Mouse (Mus musculus) MEL (cell line): ENCODE measurements around the gene Il6.

Experiments used
- CHD2 ChIP-seq: IDR thresholded peaks from 2 replicates; pipeline ENCODE4 v1.6.1; 2011; ENCODE audit warnings: low read length, improper control_type of control experiment
- CTCF ChIP-seq, 3 experiments: IDR thresholded peaks in 2 of 3; conservative IDR thresholded peaks in 1 of 3; 2 replicates each; pipeline ENCODE4 v1.5.1; 2011 to 2012; ENCODE audit warnings: low read length in 3 of 3, low read depth in 2 of 3, mild to moderate bottlenecking in 2 of 3, improper control_type of control experiment in 1 of 3, inconsistent platforms in 1 of 3, mixed read lengths in 1 of 3, moderate library complexity in 1 of 3; ENCODE audit not compliant: control insufficient read depth in 1 of 3, insufficient read depth in 1 of 3, poor library complexity in 1 of 3, severe bottlenecking in 1 of 3
- ELF1 ChIP-seq: IDR thresholded peaks from 2 replicates; pipeline ENCODE4 v1.6.1; 2014; ENCODE audit warnings: low read depth, mild to moderate bottlenecking, inconsistent platforms, low read length, improper control_type of control experiment, moderate library complexity
- EP300 ChIP-seq, 2 experiments: IDR thresholded peaks; 2 replicates each; pipeline ENCODE4 v1.6.1; 2011; ENCODE audit warnings: improper control_type of control experiment in 2 of 2, low read length in 2 of 2, low read depth in 1 of 2, mild to moderate bottlenecking in 1 of 2
- GABPA ChIP-seq: IDR thresholded peaks from 2 replicates; pipeline ENCODE4 v1.6.1; 2012; ENCODE audit warnings: low read depth, mild to moderate bottlenecking, inconsistent platforms, low read length, improper control_type of control experiment, moderate library complexity
- MAX ChIP-seq: IDR thresholded peaks from 2 replicates; pipeline ENCODE4 v1.6.1; 2011; ENCODE audit warnings: low read length, improper control_type of control experiment
- MYC ChIP-seq: IDR thresholded peaks from 2 replicates; pipeline ENCODE4 v1.6.1; 2011; ENCODE audit warnings: low read depth, mild to moderate bottlenecking, low read length, improper control_type of control experiment, moderate library complexity
- POLR2A ChIP-seq, 2 experiments: IDR thresholded peaks; 2 replicates each; pipeline ENCODE4 v1.6.1; 2011 to 2012; ENCODE audit warnings: low read length in 2 of 2, mild to moderate bottlenecking in 2 of 2, control low read depth in 1 of 2, improper control_type of control experiment in 1 of 2, low read depth in 1 of 2, moderate library complexity in 1 of 2; ENCODE audit not compliant: control insufficient read depth in 1 of 2, insufficient read depth in 1 of 2, poor library complexity in 1 of 2
- TAL1 ChIP-seq: IDR thresholded peaks from 2 replicates; pipeline ENCODE4 v1.6.1; 2012; ENCODE audit warnings: mild to moderate bottlenecking, inconsistent platforms, low read length, moderate library complexity, mixed read lengths
- UBTF ChIP-seq: IDR thresholded peaks from 2 replicates; pipeline ENCODE4 v1.6.1; 2012; ENCODE audit warnings: low read depth, mild to moderate bottlenecking, inconsistent platforms, low read length, improper control_type of control experiment, moderate library complexity, borderline replicate concordance; ENCODE audit not compliant: insufficient read depth
- ZC3H11A ChIP-seq: IDR thresholded peaks from 2 replicates; pipeline ENCODE4 v1.6.1; 2012; ENCODE audit warnings: low read depth, mild to moderate bottlenecking, inconsistent platforms, low read length, improper control_type of control experiment

GRCm38 (mm10) chr5:29970212-29970611 is 42.7 kb upstream of the Il6 start:
- TF ChIP-seq CTCF (IDR thresholded peaks at IDR 0.05 in 2 of 3, conservative IDR thresholded peaks at IDR 0.05 in 1 of 3; ENCODE audit: control insufficient read depth in 1 of 3, insufficient read depth in 1 of 3, low read depth in 2 of 3, low read length in 3 of 3, poor library complexity in 1 of 3, severe bottlenecking in 1 of 3) (no peak), POLR2A (IDR thresholded peaks at IDR 0.05; ENCODE audit: control insufficient read depth in 1 of 2, insufficient read depth in 1 of 2, low read depth in 1 of 2, low read length in 2 of 2, poor library complexity in 1 of 2) (no peak), UBTF (no peak), EP300 (IDR thresholded peaks at IDR 0.05; ENCODE audit: low read depth in 1 of 2, low read length in 2 of 2) (peak in 1 of 2 experiments; percentile 38; a peak in 1 of 4 replicates), ZC3H11A (no peak), MYC (no peak), TAL1 (no peak), GABPA (no peak), ELF1 (no peak), MAX (no peak), CHD2 (no peak)
